Mouse (Mus musculus) MEL (cell line): ENCODE measurements around the gene Ugt1a10. TPM values are rescaled to one million over a fixed set of nuclear protein-coding genes. Genes with fewer than 3 reads are reported as not detected.

ENCODE experiments used
- DNase-seq: peaks from one replicate; pipeline ENCODE4 v3.0.0; 2011; ENCODE audit warnings: low read depth, low spot score
- H3K27ac ChIP-seq: 2 replicates; pipeline ENCODE4 v1.5.1; 2012; ENCODE audit warnings: low read depth, mild to moderate bottlenecking, control low read depth, low read length, moderate library complexity; ENCODE audit not compliant: control insufficient read depth
- H3K27me3 ChIP-seq, 2 experiments: fragments of 150-350 bp in 1 of 2; sonication (generic) in 1 of 2; 2 replicates each; pipeline ENCODE4 v1.6.1; 2012; ENCODE audit warnings: low read length in 2 of 2, mild to moderate bottlenecking in 2 of 2, improper control_type of control experiment in 1 of 2, moderate library complexity in 1 of 2; ENCODE audit not compliant: insufficient read depth in 2 of 2, control insufficient read depth in 1 of 2
- H3K36me3 ChIP-seq, 2 experiments: 2 replicates each; pipeline ENCODE4 v1.6.1; 2012 to 2014; ENCODE audit warnings: low read length in 2 of 2, improper control_type of control experiment in 1 of 2, inconsistent platforms in 1 of 2, mild to moderate bottlenecking in 1 of 2; ENCODE audit not compliant: insufficient read depth in 2 of 2, control insufficient read depth in 1 of 2
- H3K4me1 ChIP-seq, 2 experiments: fragments of 150-350 bp in 1 of 2; sonication (generic) in 1 of 2; 2 replicates each; pipeline ENCODE4 v1.6.1; 2012; ENCODE audit warnings: low read length in 2 of 2, improper control_type of control experiment in 1 of 2, mild to moderate bottlenecking in 1 of 2; ENCODE audit not compliant: insufficient read depth in 2 of 2, control insufficient read depth in 1 of 2
- H3K4me3 ChIP-seq, 2 experiments: fragments of 150-350 bp in 1 of 2; sonication (generic) in 1 of 2; 2 replicates each; pipeline ENCODE4 v1.5.1; 2012; ENCODE audit warnings: low read depth in 2 of 2, low read length in 2 of 2, mild to moderate bottlenecking in 2 of 2, moderate library complexity in 2 of 2, control low read depth in 1 of 2, improper control_type of control experiment in 1 of 2; ENCODE audit not compliant: control insufficient read depth in 1 of 2, insufficient read depth in 1 of 2
- H3K79me2 ChIP-seq: 2 replicates; pipeline ENCODE4 v1.6.1; 2012; ENCODE audit warnings: mild to moderate bottlenecking, low read length, moderate library complexity; ENCODE audit not compliant: control insufficient read depth, poor library complexity, insufficient read depth
- H3K9ac ChIP-seq: 2 replicates; pipeline ENCODE4 v1.6.1; 2012; ENCODE audit warnings: low read depth, mild to moderate bottlenecking, control low read depth, low read length, moderate library complexity; ENCODE audit not compliant: control insufficient read depth, poor library complexity, severe bottlenecking
- H3K9me3 ChIP-seq: fragments of 150-350 bp; sonication (generic); replicated peaks from 2 replicates; pipeline ENCODE4 v1.6.1; 2012; ENCODE audit warnings: mild to moderate bottlenecking, low read length, improper control_type of control experiment, moderate library complexity; ENCODE audit not compliant: insufficient read depth
- CHD2 ChIP-seq: IDR thresholded peaks from 2 replicates; pipeline ENCODE4 v1.6.1; 2011; ENCODE audit warnings: low read length, improper control_type of control experiment
- JUND ChIP-seq: IDR thresholded peaks from 2 replicates; pipeline ENCODE4 v1.6.1; 2011; ENCODE audit warnings: low read depth, mild to moderate bottlenecking, improper control_type of control experiment, low read length
- MAX ChIP-seq: IDR thresholded peaks from 2 replicates; pipeline ENCODE4 v1.6.1; 2011; ENCODE audit warnings: low read length, improper control_type of control experiment
- MAZ ChIP-seq: IDR thresholded peaks from 2 replicates; pipeline ENCODE4 v1.6.1; 2012; ENCODE audit warnings: low read depth, mild to moderate bottlenecking, inconsistent platforms, low read length, improper control_type of control experiment
- MXI1 ChIP-seq: IDR thresholded peaks from 2 replicates; pipeline ENCODE4 v1.6.1; 2011; ENCODE audit warnings: mild to moderate bottlenecking, low read depth, low read length, improper control_type of control experiment
- MYC ChIP-seq: IDR thresholded peaks from 2 replicates; pipeline ENCODE4 v1.6.1; 2011; ENCODE audit warnings: low read depth, mild to moderate bottlenecking, low read length, improper control_type of control experiment, moderate library complexity
- NRF1 ChIP-seq: IDR thresholded peaks from 2 replicates; pipeline ENCODE4 v1.6.1; 2014; ENCODE audit warnings: low read depth, mild to moderate bottlenecking, inconsistent platforms, low read length, improper control_type of control experiment, moderate library complexity; ENCODE audit not compliant: poor library complexity, insufficient read depth, severe bottlenecking
- POLR2AphosphoS5 ChIP-seq: IDR thresholded peaks from 2 replicates; pipeline ENCODE4 v1.6.1; 2012; ENCODE audit warnings: low read depth, borderline replicate concordance, mild to moderate bottlenecking, inconsistent platforms, low read length, moderate library complexity, mixed read lengths
- SIN3A ChIP-seq: IDR thresholded peaks from 2 replicates; pipeline ENCODE4 v1.6.1; 2012; ENCODE audit warnings: low read length, improper control_type of control experiment, inconsistent platforms
- SMC3 ChIP-seq: IDR thresholded peaks from 2 replicates; pipeline ENCODE4 v1.6.1; 2011; ENCODE audit warnings: low read depth, low read length, improper control_type of control experiment
- TAL1 ChIP-seq: IDR thresholded peaks from 2 replicates; pipeline ENCODE4 v1.6.1; 2012; ENCODE audit warnings: mild to moderate bottlenecking, inconsistent platforms, low read length, moderate library complexity, mixed read lengths
- TBP ChIP-seq: IDR thresholded peaks from 2 replicates; pipeline ENCODE4 v1.8.0; 2011; ENCODE audit warnings: low read depth, low read length, improper control_type of control experiment
- USF1 ChIP-seq: IDR thresholded peaks from 2 replicates; pipeline ENCODE4 v1.6.1; 2014; ENCODE audit warnings: low read depth, mild to moderate bottlenecking, inconsistent platforms, low read length, improper control_type of control experiment, moderate library complexity
- ZC3H11A ChIP-seq: IDR thresholded peaks from 2 replicates; pipeline ENCODE4 v1.6.1; 2012; ENCODE audit warnings: low read depth, mild to moderate bottlenecking, inconsistent platforms, low read length, improper control_type of control experiment
- ZMIZ1 ChIP-seq: IDR thresholded peaks from 2 replicates; pipeline ENCODE4 v1.6.1; 2012; ENCODE audit warnings: low read depth, mild to moderate bottlenecking, inconsistent platforms, low read length, improper control_type of control experiment, moderate library complexity
- polyA plus RNA-seq, 2 experiments: library from polyadenylated mRNA; stranded (reverse) in 1 of 2; unstranded in 1 of 2; fragments of >175 nt in 1 of 2; fragments of >200 nt in 1 of 2; gene quantifications; 2 replicates each; pipeline versions ENCODE4 v1.2.1 to v1.2.4; 2012; ENCODE audit warnings: low replicate concordance in 2 of 2, low read depth in 1 of 2; ENCODE audit not compliant: insufficient read length in 2 of 2, insufficient read depth in 1 of 2, missing spikeins in 1 of 2
- total RNA-seq: library from RNA; depleted of rRNA; stranded (reverse); fragments of 300-350 nt; gene quantifications from 2 replicates; pipeline ENCODE4 v1.2.3, GENCODE M21; 2012

Ugt1a10 gene
- total and polyA plus RNA-seq, 3 experiments: not detected

DNA sequence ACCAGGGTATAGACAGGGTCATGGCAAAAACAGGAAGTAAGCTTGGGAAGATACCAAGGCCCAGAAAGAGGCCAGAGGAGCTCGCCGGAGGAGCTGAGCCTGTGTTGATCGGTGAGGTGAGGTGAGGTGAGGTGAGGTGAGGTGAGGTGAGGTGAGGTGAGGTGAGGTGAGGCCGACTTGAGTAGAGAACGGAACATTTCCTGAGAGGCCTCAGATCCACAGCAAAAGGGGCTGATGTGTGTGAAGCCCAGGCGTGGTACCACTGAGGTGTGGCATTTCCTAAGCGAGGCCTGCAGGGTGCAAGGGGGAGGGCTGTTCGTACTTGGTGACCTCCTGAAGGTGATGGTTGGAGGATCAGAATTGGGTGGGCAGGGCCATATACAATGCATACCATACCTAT, 197.9 kb downstream of the Ugt1a10 start:
- no peaks in the 10 kb centered on the region for H3K79me2 ChIP-seq
- no peak overlapping the region for H3K9ac ChIP-seq
- no peaks in the 10 kb centered on the region for H3K9me3 ChIP-seq
- H3K27ac ChIP-seq: no peak overlapping the region
- DNase-seq: no peak
- no peak for TF ChIP-seq SMC3
- TF ChIP-seq SIN3A: no peak
- TF ChIP-seq POLR2AphosphoS5: no peak
- TF ChIP-seq TAL1: no peak
- no peak for TF ChIP-seq JUND
- no peak for TF ChIP-seq CHD2
- no peak for TF ChIP-seq ZC3H11A
- TF ChIP-seq MYC: no peak
- no peak for TF ChIP-seq TBP
- no peak for TF ChIP-seq MXI1
- no peak for TF ChIP-seq MAZ
- TF ChIP-seq USF1: no peak
- no peak overlapping the region for H3K4me3 ChIP-seq
- no peaks in the 10 kb centered on the region for H3K27me3 ChIP-seq
- no peaks in the 10 kb centered on the region for H3K36me3 ChIP-seq
- 0 out of 4 replicates have a peak, but pooled peaks cover 0 to 3% of the 10 kb centered on the region in 2 experiments for H3K4me1 ChIP-seq

DNA sequence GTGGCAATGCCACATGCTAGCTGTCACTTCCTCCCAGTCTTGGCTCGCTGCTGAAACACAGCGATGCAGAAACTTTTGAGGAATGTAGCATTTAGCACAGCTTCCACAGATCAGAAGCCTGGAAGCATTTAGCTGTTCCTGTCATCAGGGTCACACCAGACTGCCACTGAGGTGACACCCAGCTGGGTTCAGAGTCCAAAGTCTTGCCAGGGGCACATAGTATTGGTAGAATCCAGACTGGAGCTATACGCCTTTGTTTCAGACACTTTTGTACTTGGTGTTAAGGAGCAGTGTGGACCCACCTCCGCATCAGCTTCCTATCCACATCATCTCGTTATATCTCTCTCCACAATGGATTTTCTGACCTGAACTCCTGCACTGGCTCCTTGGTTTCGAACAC, 198.4 kb downstream of the Ugt1a10 start:
- Histone ChIP-seq H3K9me3 (no peaks in the 10 kb centered on the region), H3K4me1 (0 out of 4 replicates have a peak, but pooled peaks cover 0 to 3% of the 10 kb centered on the region in 2 experiments), H3K9ac (no peak overlapping the region), H3K4me3 (no peak overlapping the region), H3K27ac (no peak overlapping the region), H3K27me3 (no peaks in the 10 kb centered on the region), H3K79me2 (no peaks in the 10 kb centered on the region), H3K36me3 (no peaks in the 10 kb centered on the region)
- TF ChIP-seq ZMIZ1: no peak
- no peak for TF ChIP-seq SMC3
- TF ChIP-seq MAZ: no peak
- no peak for TF ChIP-seq NRF1
- no peak for TF ChIP-seq MAX
- DNase-seq: no peak
